Mouse (Mus musculus): ENCODE measurements around the gene Ott. TPM values are rescaled to one million over a fixed set of nuclear protein-coding genes. Genes with fewer than 3 reads are reported as not detected.
"Not testable (repeated sequence)": the region's sequence is repeated elsewhere in the genome, so short reads cannot be mapped to it uniquely, and the experiment has no call there.

Gene Ott
- polyA plus RNA-seq (2012; ENCODE audit: insufficient read depth, low replicate concordance): not detected in 2 replicates

GRCm38 (mm10) chrX:149073982-149074381 is at the start of gene Ott:
TSS of gene Ott (plus strand) at chrX:149074282.
- H3K4me1 ChIP-seq; H3K9me3 ChIP-seq; H3K36me3 ChIP-seq (replicated peaks; ENCODE audit: low read length); H3K4me3 ChIP-seq (replicated peaks); H3K27me3 ChIP-seq (replicated peaks): not testable (repeated sequence)

Other genes starting within 250 kb of the Ott start
- not detected in 2 replicates for gene Luzp4, start 216.6 kb upstream of the Ott start, polyA plus RNA-seq (2012; ENCODE audit: insufficient read depth, low replicate concordance)
- gene Gm15093, start 198.1 kb downstream of the Ott start, polyA plus RNA-seq (2012; ENCODE audit: insufficient read depth, low replicate concordance): not detected in 2 replicates

All from megakaryocyte, embryonic 14.5 days (primary cell).